Mouse (Mus musculus) liver, embryonic 14.5 days (tissue): Measurements from ENCODE around the gene Nit2. TPM values are rescaled to one million over a fixed set of nuclear protein-coding genes. Genes with fewer than 3 reads are reported as not detected.

Experiments
- ATAC-seq: fragments of 200-750 bp; cut with Nextera tagmentation; 2 replicates; pipeline ENCODE4 v1.8.0; 2017; ENCODE audit warnings: moderate number of reproducible peaks, mild to moderate bottlenecking, moderate library complexity; ENCODE audit not compliant: insufficient read depth
- DNase-seq, 3 experiments: peaks; one replicate each; pipeline ENCODE4 v3.0.0-alpha.2; 2012 to 2013; ENCODE audit warnings: low read depth in 3 of 3, low spot score in 3 of 3
- H3K27ac ChIP-seq: fragments of 300-500 bp; sonication (generic); 2 replicates; pipeline ENCODE4 v1.5.1; 2014; ENCODE audit warnings: moderate library complexity, mild to moderate bottlenecking, control low read depth, inconsistent platforms
- H3K27me3 ChIP-seq: fragments of 300-500 bp; sonication (generic); 2 replicates; pipeline ENCODE4 v1.6.1; 2014; ENCODE audit warnings: mild to moderate bottlenecking, low read length, moderate library complexity; ENCODE audit not compliant: control insufficient read depth, insufficient read depth
- H3K36me3 ChIP-seq: fragments of 300-500 bp; sonication (generic); replicated peaks from 2 replicates; pipeline ENCODE4 v1.6.1; 2014; ENCODE audit warnings: low read depth; ENCODE audit not compliant: control insufficient read depth, insufficient read depth
- H3K4me1 ChIP-seq, 2 experiments: fragments of 200-500 bp in 1 of 2; fragments of 300-500 bp in 1 of 2; sonication (generic) in 1 of 2; replicated peaks; 2 replicates each; pipeline ENCODE4 v1.6.1; 2012 to 2014; ENCODE audit warnings: antibody characterized with exemption in 1 of 2, inconsistent platforms in 1 of 2, low read length in 1 of 2; ENCODE audit not compliant: control insufficient read depth in 2 of 2, insufficient read depth in 2 of 2
- H3K4me2 ChIP-seq: fragments of 300-500 bp; sonication (generic); 2 replicates; pipeline ENCODE4 v1.6.1; 2014; ENCODE audit warnings: low read depth, mild to moderate bottlenecking, control low read depth, moderate library complexity
- H3K4me3 ChIP-seq, 2 experiments: fragments of 200-500 bp in 1 of 2; fragments of 300-500 bp in 1 of 2; sonication (generic) in 1 of 2; 2 replicates each; pipeline ENCODE4 v1.5.1; 2012 to 2014; ENCODE audit warnings: low read depth in 2 of 2, low read length in 2 of 2, mild to moderate bottlenecking in 2 of 2, control low read depth in 1 of 2, inconsistent platforms in 1 of 2, moderate library complexity in 1 of 2; ENCODE audit not compliant: insufficient read depth in 1 of 2
- H3K9ac ChIP-seq: fragments of 300-500 bp; sonication (generic); replicated peaks from 2 replicates; pipeline ENCODE4 v1.6.1; 2014; ENCODE audit warnings: mild to moderate bottlenecking, control low read depth, moderate library complexity
- H3K9me3 ChIP-seq: fragments of 300-500 bp; sonication (generic); 2 replicates; pipeline ENCODE4 v1.6.1; 2016; ENCODE audit warnings: low read length, mixed read lengths; ENCODE audit not compliant: control insufficient read depth
- CTCF ChIP-seq: IDR thresholded peaks from 2 replicates; pipeline ENCODE4 v1.5.1; 2016; ENCODE audit warnings: antibody characterized with exemption, low read depth, control low read depth
- EP300 ChIP-seq: IDR thresholded peaks from 2 replicates; pipeline ENCODE4 v1.6.1; 2016; ENCODE audit warnings: antibody characterized with exemption, low read depth
- WGBS: fragments of 180-500 bp; shearing (Covaris S2); extraction: QIAGEN DNeasy Blood & Tissue Kit; methylation state at CpG from one replicate; pipeline ENCODE4 v1.1.7; 2014; ENCODE audit not compliant: insufficient replicate concordance; 5-methylcytosine and 5-hydroxymethylcytosine counted together
- polyA plus RNA-seq, 2 experiments: library from polyadenylated mRNA; depleted of rRNA in 1 of 2; stranded (reverse) in 1 of 2; unstranded in 1 of 2; fragments of >200 nt; fragmentation: Nextera tagmentation in 1 of 2; extraction: Ambion mirVana in 1 of 2; gene quantifications; 2 replicates each; pipeline versions ENCODE4 v1.2.1 to v1.2.3; 2012 to 2014

Gene Nit2
- polyA plus RNA-seq, 2 experiments: 15.6 to 35.0 TPM

- no peaks in the 10 kb centered on the region for H3K9me3 ChIP-seq
- H3K27me3 ChIP-seq: no peaks in the 10 kb centered on the region
- no peak overlapping the region for H3K27ac ChIP-seq
- no peak overlapping the region for H3K4me2 ChIP-seq
- peaks cover 2 to 3% of the 10 kb centered on the region in 2 experiments; a peak in 2 of 4 replicates for H3K4me1 ChIP-seq
- peaks cover 18% of the 10 kb centered on the region for H3K36me3 ChIP-seq
- 57% methylated on average over 4 of the region's 4 CpGs for WGBS
- H3K4me3 ChIP-seq: no peak overlapping the region
- no peak overlapping the region for H3K9ac ChIP-seq
- no peak for DNase-seq
- ATAC-seq: no peak
- no peak for TF ChIP-seq EP300
- TF ChIP-seq CTCF: no peak
Observed at GRCm38 (mm10) chr16:57157728-57158127, 9.4 kb downstream of the Nit2 start.

DNA sequence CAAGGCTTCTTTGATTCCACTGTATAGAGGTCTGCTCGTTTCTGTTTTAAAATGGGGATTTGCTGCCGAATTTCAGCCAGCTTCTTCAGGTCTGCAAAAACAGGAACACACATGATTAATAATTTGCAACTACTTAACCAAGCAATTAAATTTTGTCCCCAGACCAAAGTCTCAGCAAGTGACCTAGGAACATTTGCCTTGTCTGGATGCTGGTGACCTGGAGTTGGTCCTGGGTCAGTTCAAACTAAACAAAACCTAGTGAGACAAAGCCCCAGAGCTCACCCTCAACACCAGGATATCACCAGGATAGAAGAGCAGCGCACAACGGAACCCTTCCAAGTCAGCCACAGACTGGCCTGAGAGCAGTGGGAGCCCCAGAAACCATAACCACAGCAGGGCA, 10.1 kb downstream of the Nit2 start:
- no peak overlapping the region for H3K9ac ChIP-seq
- no peak overlapping the region for H3K4me2 ChIP-seq
- H3K27ac ChIP-seq: no peak overlapping the region
- 74% methylated on average over 4 of the region's 4 CpGs for WGBS
- H3K36me3 ChIP-seq: peaks cover 18% of the 10 kb centered on the region
- H3K4me1 ChIP-seq: peaks cover 2 to 3% of the 10 kb centered on the region in 2 experiments; a peak in 2 of 4 replicates
- no peaks in the 10 kb centered on the region for H3K27me3 ChIP-seq
- ATAC-seq (no peak), DNase-seq (no peak)
- no peak for TF ChIP-seq EP300
- TF ChIP-seq CTCF: no peak
- H3K4me3 ChIP-seq: no peak overlapping the region
- no peaks in the 10 kb centered on the region for H3K9me3 ChIP-seq

- DNase-seq: peak in 1 of 3 experiments; percentile 27
- no peaks in the 10 kb centered on the region for H3K9me3 ChIP-seq
- H3K4me3 ChIP-seq: no peak overlapping the region
- ATAC-seq: peak; percentile 66
- H3K36me3 ChIP-seq: peaks cover 16% of the 10 kb centered on the region
- H3K27me3 ChIP-seq: no peaks in the 10 kb centered on the region
- TF ChIP-seq EP300: no peak
- TF ChIP-seq CTCF: no peak
- H3K4me2 ChIP-seq: no peak overlapping the region; the same call in 1 of the 2 replicates
- H3K4me1 ChIP-seq: peaks cover 2 to 3% of the 10 kb centered on the region in 2 experiments; a peak in 2 of 4 replicates
- H3K9ac ChIP-seq: no peak overlapping the region
- no peak overlapping the region for H3K27ac ChIP-seq
Observed at GRCm38 (mm10) chr16:57155899-57156298, 11.2 kb downstream of the Nit2 start.

GRCm38 (mm10) chr16:57151437-57151836, 15.7 kb downstream of the Nit2 start:
- DNase-seq: no peak
- ATAC-seq: no peak
- no peak overlapping the region for H3K4me3 ChIP-seq
- H3K4me1 ChIP-seq: peaks cover 0 to 3% of the 10 kb centered on the region in 2 experiments; a peak in 2 of 4 replicates
- H3K27me3 ChIP-seq: no peaks in the 10 kb centered on the region
- H3K27ac ChIP-seq: no peak overlapping the region
- WGBS: 75% methylated on average over 4 of the region's 4 CpGs
- no peak overlapping the region for H3K9ac ChIP-seq
- no peaks in the 10 kb centered on the region for H3K9me3 ChIP-seq
- no peak overlapping the region for H3K4me2 ChIP-seq
- TF ChIP-seq EP300: no peak
- H3K36me3 ChIP-seq: peaks cover 22% of the 10 kb centered on the region

DNA sequence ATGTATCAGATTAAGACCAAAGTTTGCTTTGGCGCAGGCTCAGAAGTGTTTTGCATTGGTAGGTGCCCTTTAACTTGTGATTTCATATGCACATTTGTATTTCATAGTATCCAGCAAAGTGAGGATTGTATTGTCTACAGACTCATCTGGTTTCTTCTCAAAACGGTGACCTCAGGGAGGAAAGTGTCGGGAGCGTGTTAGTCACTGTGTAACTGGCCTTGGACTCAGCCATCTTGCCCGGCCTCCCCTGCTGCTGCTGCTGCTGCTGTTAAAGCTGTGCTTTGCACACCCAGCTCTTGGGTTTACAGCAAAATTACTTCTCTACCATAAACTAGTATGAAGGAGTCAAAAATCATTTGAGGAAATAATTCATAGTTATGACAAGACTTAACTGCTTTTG, 22.4 kb downstream of the Nit2 start:
- peaks cover 12% of the 10 kb centered on the region for H3K36me3 ChIP-seq

More for the DNA sequence above, 22.4 kb downstream of the Nit2 start:
- DNase-seq (no peak), ATAC-seq (no peak)
- H3K4me3 ChIP-seq: no peak overlapping the region
- no peak overlapping the region for H3K27ac ChIP-seq
- no peaks in the 10 kb centered on the region for H3K9me3 ChIP-seq
- 89% methylated on average over 5 of the region's 5 CpGs for WGBS
- H3K27me3 ChIP-seq: no peaks in the 10 kb centered on the region
- TF ChIP-seq EP300 (no peak), CTCF (no peak)
- H3K4me2 ChIP-seq: no peak overlapping the region
- no peaks in the 10 kb centered on the region for H3K4me1 ChIP-seq
- H3K9ac ChIP-seq: no peak overlapping the region
